Mouse (Mus musculus): ENCODE results near the gene Igfals. TPM values are rescaled to one million over a fixed set of nuclear protein-coding genes. Genes with fewer than 3 reads are reported as not detected.

The Igfals gene
- total and polyA plus RNA-seq, 2 experiments from 2014 or later: 0.18 to 0.48 TPM

DNA sequence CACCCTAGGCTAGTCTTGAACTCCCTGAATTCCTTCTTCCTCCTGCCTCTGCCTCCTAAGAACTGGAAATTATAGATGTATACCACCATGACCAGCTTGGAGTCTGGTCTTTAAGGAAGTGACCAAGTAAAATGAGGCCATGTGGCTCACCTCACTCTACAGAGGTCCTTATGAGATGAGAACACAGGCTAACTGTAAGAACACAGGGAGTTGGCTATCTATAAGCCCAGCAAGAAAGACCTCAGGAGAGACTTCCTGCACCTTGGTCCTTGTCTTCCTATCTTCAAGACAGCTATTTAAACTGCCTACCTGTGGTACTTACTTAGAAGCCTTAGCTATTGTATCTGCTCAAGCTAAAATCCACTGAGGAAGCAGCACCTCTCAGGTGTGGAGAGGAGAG, 48.2 kb downstream of the Igfals start:
- no peak for TF ChIP-seq CTCF (IDR thresholded peaks at IDR 0.05; ENCODE audit: low read depth)
- ATAC-seq: no peak
- H3K9me3 ChIP-seq (ENCODE audit: low read length): no peaks in the 10 kb centered on the region
- H3K9ac ChIP-seq: no peak overlapping the region
- peaks cover 93% of the 10 kb centered on the region for H3K36me3 ChIP-seq (ENCODE audit: insufficient read depth)
- no peaks in the 10 kb centered on the region for H3K27me3 ChIP-seq (ENCODE audit: insufficient read depth, low read length)
- no peak overlapping the region for H3K27ac ChIP-seq (ENCODE audit: low read depth, low read length)
- no peak for DNase-seq
- H3K4me3 ChIP-seq (ENCODE audit: low read depth, low read length): no peak overlapping the region
- no peak overlapping the region for H3K4me2 ChIP-seq (ENCODE audit: low read depth)
- H3K4me1 ChIP-seq (ENCODE audit: insufficient read depth): no peaks in the 10 kb centered on the region

- ATAC-seq (no peak), DNase-seq (no peak)
- Histone ChIP-seq H3K4me3 (ENCODE audit: low read depth, low read length) (no peak overlapping the region), H3K27me3 (ENCODE audit: insufficient read depth, low read length) (no peaks in the 10 kb centered on the region), H3K27ac (ENCODE audit: low read depth, low read length) (no peak overlapping the region), H3K4me2 (ENCODE audit: low read depth) (no peak overlapping the region), H3K36me3 (ENCODE audit: insufficient read depth) (peaks cover 85% of the 10 kb centered on the region), H3K4me1 (ENCODE audit: insufficient read depth) (no peaks in the 10 kb centered on the region), H3K9ac (no peak overlapping the region), H3K9me3 (ENCODE audit: low read length) (no peaks in the 10 kb centered on the region)
- 95% methylated on average over 1 of the region's 1 CpGs for WGBS
- no peak for TF ChIP-seq CTCF (IDR thresholded peaks at IDR 0.05; ENCODE audit: low read depth)
Measured at GRCm38 (mm10) chr17:24923246-24923645, 57.4 kb downstream of the Igfals start.

GRCm38 (mm10) chr17:24929506-24929905, 63.7 kb downstream of the Igfals start:
- H3K4me1 ChIP-seq (ENCODE audit: insufficient read depth): peaks cover under 1% of the 10 kb centered on the region; the same call in 1 of the 2 replicates
- no peaks in the 10 kb centered on the region for H3K9me3 ChIP-seq (ENCODE audit: low read length)
- no peak overlapping the region for H3K4me2 ChIP-seq (ENCODE audit: low read depth)
- WGBS: 88% methylated on average over 1 of the region's 1 CpGs
- no peak for TF ChIP-seq CTCF (IDR thresholded peaks at IDR 0.05; ENCODE audit: low read depth)
- DNase-seq (no peak), ATAC-seq (no peak)
- H3K36me3 ChIP-seq (ENCODE audit: insufficient read depth): peaks cover 26% of the 10 kb centered on the region
- H3K4me3 ChIP-seq (ENCODE audit: low read depth, low read length): no peak overlapping the region
- H3K27me3 ChIP-seq (ENCODE audit: insufficient read depth, low read length): no peaks in the 10 kb centered on the region
- no peak overlapping the region for H3K9ac ChIP-seq
- H3K27ac ChIP-seq (ENCODE audit: low read depth, low read length): no peak overlapping the region

Other genes starting within 250 kb of the Igfals start
- gene Tsc2, start 233.4 kb upstream of the Igfals start, total RNA-seq (2014; rRNA removed): 81.2 and 92.6 TPM in 2 replicates
- gene Tsc2, start 233.4 kb upstream of the Igfals start, polyA plus RNA-seq (2015; fragmentation: Nextera tagmentation; extraction: Ambion mirVana): 44.2 and 56.2 TPM in 2 replicates
- 10.1 and 10.2 TPM in 2 replicates for gene Nthl1, start 233.3 kb upstream of the Igfals start, total RNA-seq (2014; rRNA removed)
- gene Nthl1, start 233.3 kb upstream of the Igfals start, polyA plus RNA-seq (2015; fragmentation: Nextera tagmentation; extraction: Ambion mirVana): 8.6 and 9.8 TPM in 2 replicates
- 43.5 and 54.5 TPM in 2 replicates for gene Slc9a3r2, start 215.7 kb upstream of the Igfals start, total RNA-seq (2014; rRNA removed)
- gene Slc9a3r2, start 215.7 kb upstream of the Igfals start, polyA plus RNA-seq (2015; fragmentation: Nextera tagmentation; extraction: Ambion mirVana): 42.0 and 48.3 TPM in 2 replicates
- gene Npw, start 207.5 kb upstream of the Igfals start, total RNA-seq (2014; rRNA removed): not detected in 2 replicates
- 0.64 and 0.96 TPM in 2 replicates for gene Npw, start 207.5 kb upstream of the Igfals start, polyA plus RNA-seq (2015; fragmentation: Nextera tagmentation; extraction: Ambion mirVana)
- 31.2 and 41.5 TPM in 2 replicates for gene Zfp598, start 196.3 kb upstream of the Igfals start, total RNA-seq (2014; rRNA removed)
- 14.6 and 15.0 TPM in 2 replicates for gene Zfp598, start 196.3 kb upstream of the Igfals start, polyA plus RNA-seq (2015; fragmentation: Nextera tagmentation; extraction: Ambion mirVana)
- gene Syngr3, start 176.0 kb upstream of the Igfals start, total RNA-seq (2014; rRNA removed): 218 and 221 TPM in 2 replicates
- gene Syngr3, start 176.0 kb upstream of the Igfals start, polyA plus RNA-seq (2015; fragmentation: Nextera tagmentation; extraction: Ambion mirVana): 255 and 290 TPM in 2 replicates
- gene Gfer, start 169.8 kb upstream of the Igfals start, total RNA-seq (2014; rRNA removed): 34.5 and 34.7 TPM in 2 replicates
- 35.4 and 38.0 TPM in 2 replicates for gene Gfer, start 169.8 kb upstream of the Igfals start, polyA plus RNA-seq (2015; fragmentation: Nextera tagmentation; extraction: Ambion mirVana)
- 3.8 and 4.5 TPM in 2 replicates for gene Noxo1, start 169.8 kb upstream of the Igfals start, total RNA-seq (2014; rRNA removed)
- 1.4 and 2.5 TPM in 2 replicates for gene Noxo1, start 169.8 kb upstream of the Igfals start, polyA plus RNA-seq (2015; fragmentation: Nextera tagmentation; extraction: Ambion mirVana)
- gene Tbl3, start 158.3 kb upstream of the Igfals start, total RNA-seq (2014; rRNA removed): 39.0 and 59.2 TPM in 2 replicates
- gene Tbl3, start 158.3 kb upstream of the Igfals start, polyA plus RNA-seq (2015; fragmentation: Nextera tagmentation; extraction: Ambion mirVana): 45.7 and 48.0 TPM in 2 replicates
- gene Rnf151, start 147.9 kb upstream of the Igfals start, total RNA-seq (2014; rRNA removed): 0.69 TPM in 1 of 2 replicates, not detected in the other
- gene Rnf151, start 147.9 kb upstream of the Igfals start, polyA plus RNA-seq (2015; fragmentation: Nextera tagmentation; extraction: Ambion mirVana): not detected in 2 replicates
- gene Rps2, start 147.9 kb upstream of the Igfals start, total RNA-seq (2014; rRNA removed): 2,317 and 3,198 TPM in 2 replicates
- gene Rps2, start 147.9 kb upstream of the Igfals start, polyA plus RNA-seq (2015; fragmentation: Nextera tagmentation; extraction: Ambion mirVana): 884 and 936 TPM in 2 replicates
- gene Ndufb10, start 141.5 kb upstream of the Igfals start, total RNA-seq (2014; rRNA removed): 151 and 199 TPM in 2 replicates
- gene Ndufb10, start 141.5 kb upstream of the Igfals start, polyA plus RNA-seq (2015; fragmentation: Nextera tagmentation; extraction: Ambion mirVana): 312 and 351 TPM in 2 replicates
- gene Rpl3l, start 138.2 kb upstream of the Igfals start, total RNA-seq (2014; rRNA removed): not detected in 2 replicates
- 0.34 TPM in 1 of 2 replicates, not detected in the other for gene Rpl3l, start 138.2 kb upstream of the Igfals start, polyA plus RNA-seq (2015; fragmentation: Nextera tagmentation; extraction: Ambion mirVana)
- gene Msrb1, start 129.4 kb upstream of the Igfals start, total RNA-seq (2014; rRNA removed): 19.3 and 27.4 TPM in 2 replicates
- gene Msrb1, start 129.4 kb upstream of the Igfals start, polyA plus RNA-seq (2015; fragmentation: Nextera tagmentation; extraction: Ambion mirVana): 28.4 and 28.6 TPM in 2 replicates
- 0.57 TPM in 1 of 2 replicates, not detected in the other for gene Hs3st6, start 113.0 kb upstream of the Igfals start, total RNA-seq (2014; rRNA removed)
- 0.45 and 0.53 TPM in 2 replicates for gene Hs3st6, start 113.0 kb upstream of the Igfals start, polyA plus RNA-seq (2015; fragmentation: Nextera tagmentation; extraction: Ambion mirVana)
- not detected in 2 replicates for gene Meiob, start 61.7 kb upstream of the Igfals start, total RNA-seq (2014; rRNA removed)
- gene Meiob, start 61.7 kb upstream of the Igfals start, polyA plus RNA-seq (2015; fragmentation: Nextera tagmentation; extraction: Ambion mirVana): 0.08 and 0.15 TPM in 2 replicates
- gene Hagh, start 25.9 kb upstream of the Igfals start, total RNA-seq (2014; rRNA removed): 62.0 and 62.8 TPM in 2 replicates
- gene Hagh, start 25.9 kb upstream of the Igfals start, polyA plus RNA-seq (2015; fragmentation: Nextera tagmentation; extraction: Ambion mirVana): 61.6 and 66.6 TPM in 2 replicates
- 15.1 and 16.6 TPM in 2 replicates for gene Fahd1, start 15.6 kb upstream of the Igfals start, total RNA-seq (2014; rRNA removed)
- gene Fahd1, start 15.6 kb upstream of the Igfals start, polyA plus RNA-seq (2015; fragmentation: Nextera tagmentation; extraction: Ambion mirVana): 13.5 and 15.6 TPM in 2 replicates
- gene Nubp2, start 20.4 kb downstream of the Igfals start, total RNA-seq (2014; rRNA removed): 40.5 and 50.6 TPM in 2 replicates
- gene Nubp2, start 20.4 kb downstream of the Igfals start, polyA plus RNA-seq (2015; fragmentation: Nextera tagmentation; extraction: Ambion mirVana): 67.3 and 80.1 TPM in 2 replicates
- 75.7 and 91.0 TPM in 2 replicates for gene Spsb3, start 20.6 kb downstream of the Igfals start, total RNA-seq (2014; rRNA removed)
- 89.8 and 97.8 TPM in 2 replicates for gene Spsb3, start 20.6 kb downstream of the Igfals start, polyA plus RNA-seq (2015; fragmentation: Nextera tagmentation; extraction: Ambion mirVana)
- 35.6 and 36.6 TPM in 2 replicates for gene Eme2, start 29.1 kb downstream of the Igfals start, total RNA-seq (2014; rRNA removed)
- 14.7 and 17.9 TPM in 2 replicates for gene Eme2, start 29.1 kb downstream of the Igfals start, polyA plus RNA-seq (2015; fragmentation: Nextera tagmentation; extraction: Ambion mirVana)
- gene Mrps34, start 29.1 kb downstream of the Igfals start, total RNA-seq (2014; rRNA removed): 39.5 and 45.5 TPM in 2 replicates
- 128 and 138 TPM in 2 replicates for gene Mrps34, start 29.1 kb downstream of the Igfals start, polyA plus RNA-seq (2015; fragmentation: Nextera tagmentation; extraction: Ambion mirVana)
- 60.1 and 75.7 TPM in 2 replicates for gene Nme3, start 30.5 kb downstream of the Igfals start, total RNA-seq (2014; rRNA removed)
- 74.7 and 81.0 TPM in 2 replicates for gene Nme3, start 30.5 kb downstream of the Igfals start, polyA plus RNA-seq (2015; fragmentation: Nextera tagmentation; extraction: Ambion mirVana)
- 128 and 151 TPM in 2 replicates for gene Mapk8ip3, start 71.0 kb downstream of the Igfals start, total RNA-seq (2014; rRNA removed)
- gene Mapk8ip3, start 71.0 kb downstream of the Igfals start, polyA plus RNA-seq (2015; fragmentation: Nextera tagmentation; extraction: Ambion mirVana): 50.3 and 65.1 TPM in 2 replicates
- 52.3 and 64.7 TPM in 2 replicates for gene Jpt2, start 94.7 kb downstream of the Igfals start, total RNA-seq (2014; rRNA removed)
- gene Jpt2, start 94.7 kb downstream of the Igfals start, polyA plus RNA-seq (2015; fragmentation: Nextera tagmentation; extraction: Ambion mirVana): 46.2 and 58.4 TPM in 2 replicates
- gene Cramp1l, start 149.8 kb downstream of the Igfals start, total RNA-seq (2014; rRNA removed): 16.2 and 21.5 TPM in 2 replicates
- gene Cramp1l, start 149.8 kb downstream of the Igfals start, polyA plus RNA-seq (2015; fragmentation: Nextera tagmentation; extraction: Ambion mirVana): 1.9 and 2.9 TPM in 2 replicates
- gene Ift140, start 150.1 kb downstream of the Igfals start, total RNA-seq (2014; rRNA removed): 31.8 and 37.7 TPM in 2 replicates
- gene Ift140, start 150.1 kb downstream of the Igfals start, polyA plus RNA-seq (2015; fragmentation: Nextera tagmentation; extraction: Ambion mirVana): 11.6 and 15.2 TPM in 2 replicates
- 9.0 and 11.9 TPM in 2 replicates for gene Tmem204, start 217.6 kb downstream of the Igfals start, total RNA-seq (2014; rRNA removed)
- gene Tmem204, start 217.6 kb downstream of the Igfals start, polyA plus RNA-seq (2015; fragmentation: Nextera tagmentation; extraction: Ambion mirVana): 10.3 and 10.6 TPM in 2 replicates
- gene Telo2, start 250.0 kb downstream of the Igfals start, total RNA-seq (2014; rRNA removed): 51.9 and 92.2 TPM in 2 replicates
- gene Telo2, start 250.0 kb downstream of the Igfals start, polyA plus RNA-seq (2015; fragmentation: Nextera tagmentation; extraction: Ambion mirVana): 32.4 and 35.6 TPM in 2 replicates

Measured in forebrain, postnatal 0 days (tissue).